Mouse (Mus musculus) midbrain, embryonic 14.5 days (tissue): ENCODE data around the gene Atp10a. TPM values are rescaled to one million over a fixed set of nuclear protein-coding genes. Genes with fewer than 3 reads are reported as not detected.
A peak's percentile ranks its signal among the peaks of the same experiment; 100 is the strongest.

Source experiments
- ATAC-seq: fragments of 200-750 bp; cut with Nextera tagmentation; 2 replicates; pipeline ENCODE4 v1.8.0; 2017; ENCODE audit warnings: moderate number of reproducible peaks, moderate library complexity; ENCODE audit not compliant: low FRiP score, low TSS enrichment
- DNase-seq: peaks from one replicate; pipeline ENCODE4 v3.0.0-alpha.2; 2015
- H3K27ac ChIP-seq: fragments of 300-500 bp; sonication (generic); replicated peaks from 2 replicates; pipeline ENCODE4 v1.5.1; 2014; ENCODE audit warnings: mild to moderate bottlenecking, low read depth, low read length, moderate library complexity
- H3K27me3 ChIP-seq: fragments of 300-500 bp; sonication (generic); 2 replicates; pipeline ENCODE4 v1.6.1; 2014; ENCODE audit warnings: low read length, control low read depth, mixed read lengths; ENCODE audit not compliant: control insufficient read depth, insufficient read depth
- H3K36me3 ChIP-seq: fragments of 300-500 bp; sonication (generic); 2 replicates; pipeline ENCODE4 v1.6.1; 2014; ENCODE audit warnings: low read length, control low read depth; ENCODE audit not compliant: control insufficient read depth, insufficient read depth
- H3K4me1 ChIP-seq: fragments of 300-500 bp; sonication (generic); 2 replicates; pipeline ENCODE4 v1.6.1; 2014; ENCODE audit warnings: mild to moderate bottlenecking, antibody characterized with exemption, low read length, control low read depth; ENCODE audit not compliant: control insufficient read depth, insufficient read depth
- H3K4me2 ChIP-seq: fragments of 300-500 bp; sonication (generic); 2 replicates; pipeline ENCODE4 v1.6.1; 2014; ENCODE audit warnings: mild to moderate bottlenecking, low read length, moderate library complexity
- H3K4me3 ChIP-seq: fragments of 300-500 bp; sonication (generic); replicated peaks from 2 replicates; pipeline ENCODE4 v1.5.1; 2014; ENCODE audit warnings: low read depth, low read length
- H3K9ac ChIP-seq: fragments of 300-500 bp; sonication (generic); replicated peaks from 2 replicates; pipeline ENCODE4 v1.6.1; 2014; ENCODE audit warnings: mild to moderate bottlenecking, low read length, moderate library complexity
- H3K9me3 ChIP-seq: fragments of 300-500 bp; sonication (generic); 2 replicates; pipeline ENCODE4 v1.6.1; 2016; ENCODE audit warnings: low read length, control low read depth, mixed read lengths; ENCODE audit not compliant: control insufficient read depth
- WGBS: fragments of 180-500 bp; shearing (Covaris S2); extraction: QIAGEN DNeasy Blood & Tissue Kit; methylation state at CpG from one replicate; pipeline ENCODE4 v1.1.7; 2014; 5-methylcytosine and 5-hydroxymethylcytosine counted together
- polyA plus RNA-seq: library from polyadenylated mRNA; unstranded; fragments of >200 nt; fragmentation: Nextera tagmentation; extraction: Ambion mirVana; gene quantifications from 2 replicates; pipeline ENCODE4 v1.2.1, GENCODE M21; 2014

Atp10a gene
- polyA plus RNA-seq, 1 experiment from 2014 or later = 1.1 TPM

DNA sequence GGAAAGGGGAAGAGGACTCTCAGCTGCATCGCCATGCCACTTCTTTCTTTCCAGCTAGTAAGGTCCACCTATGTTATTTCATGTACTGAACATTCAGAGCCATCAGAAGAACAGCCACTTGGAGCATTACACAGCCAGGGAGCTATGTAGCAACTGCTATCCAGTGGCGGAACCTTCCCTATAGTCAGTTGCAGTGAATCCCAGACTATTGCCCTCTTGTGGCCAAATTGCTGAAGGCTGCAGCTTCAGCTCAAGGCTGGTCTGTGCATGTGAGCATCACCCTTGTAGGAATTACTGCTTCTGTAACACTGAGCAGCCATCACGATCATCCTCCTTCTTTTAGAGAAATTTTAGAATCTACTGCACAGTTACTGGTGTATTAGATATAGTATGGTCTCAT, 114.3 kb downstream of the Atp10a start:
- Histone ChIP-seq H3K9me3 (no peaks in the 10 kb centered on the region), H3K4me1 (no peaks in the 10 kb centered on the region), H3K9ac (no peak overlapping the region), H3K36me3 (no peaks in the 10 kb centered on the region), H3K4me2 (no peak overlapping the region), H3K27me3 (no peaks in the 10 kb centered on the region), H3K4me3 (no peak overlapping the region), H3K27ac (no peak overlapping the region)
- 73% methylated on average over 3 of the region's 3 CpGs for WGBS
- DNase-seq (peak; percentile 77), ATAC-seq (no peak)

DNA sequence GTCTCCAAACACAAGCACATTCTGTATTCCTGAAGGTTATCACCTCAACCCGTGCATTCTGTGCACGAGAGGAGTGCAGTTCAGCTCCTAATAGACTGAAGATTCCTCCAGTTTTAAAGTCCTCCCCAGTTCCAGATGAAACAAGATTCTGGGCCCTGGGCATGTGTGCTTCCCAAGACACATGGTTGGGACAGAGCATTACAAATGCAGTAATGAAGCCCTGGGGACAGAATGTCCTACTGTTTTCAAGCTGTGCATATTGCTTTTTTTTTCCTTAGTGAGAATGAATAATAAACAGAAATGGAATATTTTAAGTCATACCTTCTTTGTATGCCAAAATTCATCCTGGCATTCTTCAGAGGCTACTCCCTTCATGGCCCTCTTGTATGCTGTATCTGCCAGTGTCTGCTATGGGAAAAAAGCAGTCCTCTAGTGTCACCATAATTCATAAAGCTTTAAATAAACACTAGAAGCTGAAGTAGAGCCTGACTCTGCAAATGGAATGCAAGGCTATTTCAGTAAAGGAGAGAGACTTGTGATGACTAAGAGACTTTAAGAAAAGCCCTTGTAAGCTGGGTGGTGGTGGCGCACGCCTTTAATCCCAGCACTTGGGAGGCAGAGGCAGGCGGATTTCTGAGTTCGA, 116.2 kb downstream of the Atp10a start:
- Histone ChIP-seq H3K9me3 (no peaks in the 10 kb centered on the region), H3K9ac (no peak overlapping the region), H3K36me3 (no peaks in the 10 kb centered on the region), H3K4me1 (no peaks in the 10 kb centered on the region), H3K4me3 (no peak overlapping the region), H3K27me3 (no peaks in the 10 kb centered on the region), H3K27ac (no peak overlapping the region), H3K4me2 (no peak overlapping the region)
- ATAC-seq (no peak), DNase-seq (no peak)
- WGBS = 93% methylated on average over 6 of the region's 6 CpGs

DNA sequence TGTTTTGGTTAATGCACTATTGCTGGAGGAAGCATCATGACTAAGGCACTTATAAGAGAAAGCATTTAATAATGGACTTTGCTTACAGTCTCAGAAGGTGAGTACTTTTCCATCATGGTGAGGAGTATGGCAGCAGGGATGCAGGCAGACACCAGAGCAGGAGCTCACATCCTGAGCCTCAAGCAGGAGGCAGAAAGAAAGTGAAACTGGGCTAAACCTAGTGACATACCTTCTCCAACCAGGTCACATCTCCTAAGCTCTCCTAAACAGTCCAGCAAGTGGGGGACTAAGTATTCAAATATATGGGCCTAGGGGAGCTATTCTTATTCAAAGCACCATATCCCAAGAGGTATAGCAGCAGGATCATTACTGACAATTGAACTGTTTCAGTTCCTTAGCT, 123.2 kb downstream of the Atp10a start:
- no peaks in the 10 kb centered on the region for H3K36me3 ChIP-seq
- no peak overlapping the region for H3K9ac ChIP-seq
- DNase-seq = no peak
- ATAC-seq = no peak
- H3K4me2 ChIP-seq = no peak overlapping the region
- no peaks in the 10 kb centered on the region for H3K9me3 ChIP-seq
- H3K4me1 ChIP-seq = no peaks in the 10 kb centered on the region
- no peaks in the 10 kb centered on the region for H3K27me3 ChIP-seq
- no peak overlapping the region for H3K27ac ChIP-seq
- no peak overlapping the region for H3K4me3 ChIP-seq

DNA sequence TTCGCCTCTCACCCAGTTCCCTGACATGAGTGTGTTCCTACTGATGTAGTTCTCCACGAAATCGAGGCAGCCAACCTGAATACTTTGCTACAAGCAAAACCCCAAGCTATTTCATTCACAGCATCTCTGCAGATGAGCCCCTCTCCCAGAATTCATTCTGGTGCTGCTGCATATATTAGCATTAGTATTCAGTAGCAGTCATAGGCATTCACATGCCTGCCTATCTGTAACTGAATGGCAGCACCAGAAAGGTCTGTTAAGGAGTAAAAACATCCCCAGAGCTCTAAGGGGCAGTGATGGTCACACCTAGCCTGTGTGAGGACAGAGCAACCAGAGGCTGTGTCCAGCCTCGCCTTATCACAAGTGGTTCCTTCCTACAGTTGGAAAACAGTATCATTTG, 131.0 kb downstream of the Atp10a start:
- ATAC-seq = peak; percentile 79
- H3K27ac ChIP-seq = peak overlapping the region; percentile 58
- WGBS = 37% methylated on average over 4 of the region's 4 CpGs

DNA sequence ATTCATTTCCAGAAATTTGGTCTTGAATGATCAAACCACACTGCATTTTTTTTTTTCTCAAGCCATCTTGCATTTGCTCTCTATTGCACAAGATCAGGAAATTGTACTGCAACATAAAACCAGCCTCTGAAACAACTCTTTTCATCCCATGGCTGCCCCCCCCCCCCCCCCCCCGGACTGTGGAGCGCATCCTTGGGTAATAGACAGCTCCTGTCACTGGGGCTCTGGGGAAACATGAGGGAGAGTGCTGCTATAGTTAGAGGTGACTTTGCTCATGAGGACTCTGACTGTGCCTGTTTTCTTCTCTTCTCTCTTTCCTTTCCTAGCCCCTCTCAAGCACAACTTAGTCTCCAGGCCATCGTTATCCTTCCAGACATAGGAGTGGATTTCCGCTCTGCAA, 131.6 kb downstream of the Atp10a start:
- ATAC-seq (no peak), DNase-seq (peak; percentile 31)
- WGBS = 32% methylated on average over 4 of the region's 4 CpGs
- Histone ChIP-seq H3K9ac (no peak overlapping the region), H3K4me1 (peaks cover 34% of the 10 kb centered on the region), H3K9me3 (no peaks in the 10 kb centered on the region), H3K27ac (peak overlapping the region; percentile 70), H3K36me3 (no peaks in the 10 kb centered on the region), H3K4me2 (no peak overlapping the region), H3K27me3 (no peaks in the 10 kb centered on the region), H3K4me3 (no peak overlapping the region)

More for the DNA sequence above, 131.0 kb downstream of the Atp10a start:
- Histone ChIP-seq H3K4me1 (peaks cover 34% of the 10 kb centered on the region), H3K9ac (no peak overlapping the region), H3K4me3 (no peak overlapping the region), H3K4me2 (no peak overlapping the region), H3K36me3 (no peaks in the 10 kb centered on the region), H3K9me3 (no peaks in the 10 kb centered on the region), H3K27me3 (no peaks in the 10 kb centered on the region)
- peak; percentile 80 for DNase-seq

DNA sequence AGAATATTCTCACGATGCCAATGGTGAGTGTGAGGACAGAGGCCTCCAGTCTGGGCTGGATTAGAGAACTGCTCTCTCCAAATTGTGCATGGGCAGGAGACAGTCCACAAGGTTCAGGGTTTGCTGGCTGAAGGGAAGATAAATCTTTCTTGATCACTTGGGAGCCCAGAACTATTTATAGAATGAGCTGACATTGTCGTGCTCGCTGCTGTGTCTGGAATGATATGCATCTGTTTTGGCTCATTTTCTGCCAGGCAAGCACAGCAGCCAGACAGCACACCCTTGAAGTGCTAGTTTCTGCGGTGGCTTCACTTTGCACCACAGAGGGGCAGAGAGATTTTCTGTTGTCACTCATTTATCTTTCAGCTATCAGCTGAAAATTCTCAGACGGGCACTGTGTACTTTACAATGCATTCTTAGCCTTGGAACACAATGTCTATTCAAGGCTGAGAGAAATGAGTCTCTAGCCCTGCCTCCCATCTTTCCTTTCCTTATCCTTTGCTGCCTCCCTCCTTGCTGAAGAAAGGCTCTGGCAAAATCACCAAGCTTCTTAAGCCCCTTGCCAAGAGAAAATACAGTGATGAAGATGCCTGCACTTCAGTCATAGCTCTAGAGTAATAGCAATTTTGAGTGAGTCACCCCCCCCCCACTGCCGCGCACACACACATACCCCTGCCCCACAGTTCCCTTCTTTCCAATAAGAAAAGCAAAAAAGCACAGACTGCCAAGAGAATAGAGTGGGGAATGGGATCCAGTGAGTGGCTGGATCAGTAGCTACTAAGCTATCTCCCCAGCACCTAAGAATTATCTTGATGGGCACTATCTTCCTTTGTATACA, 132.7 kb downstream of the Atp10a start:
- no peaks in the 10 kb centered on the region for H3K9me3 ChIP-seq
- no peaks in the 10 kb centered on the region for H3K36me3 ChIP-seq

DNA sequence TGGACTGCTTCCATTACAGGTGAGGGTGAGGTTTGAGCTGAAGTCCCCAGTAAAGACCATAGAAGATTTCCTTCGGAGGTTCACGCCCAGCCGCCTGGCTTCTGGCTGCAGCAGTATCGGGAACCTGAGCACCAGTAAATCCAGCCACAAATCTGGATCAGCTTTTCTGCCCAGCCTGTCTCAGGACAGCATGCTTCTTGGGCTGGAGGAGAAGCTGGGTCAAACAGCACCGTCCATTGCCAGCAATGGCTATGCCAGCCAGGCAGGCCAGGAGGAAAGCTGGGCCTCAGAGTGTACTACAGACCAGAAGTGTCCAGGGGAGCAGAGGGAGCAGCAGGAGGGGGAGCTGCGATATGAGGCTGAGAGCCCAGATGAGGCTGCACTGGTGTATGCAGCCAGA, 141.3 kb downstream of the Atp10a start:
- H3K4me2 ChIP-seq = no peak overlapping the region
- no peak overlapping the region for H3K27ac ChIP-seq
- WGBS = 94% methylated on average over 6 of the region's 6 CpGs
- no peak overlapping the region for H3K9ac ChIP-seq
- no peaks in the 10 kb centered on the region for H3K4me1 ChIP-seq
- no peaks in the 10 kb centered on the region for H3K9me3 ChIP-seq
- ATAC-seq (no peak), DNase-seq (no peak)
- no peak overlapping the region for H3K4me3 ChIP-seq
- no peaks in the 10 kb centered on the region for H3K36me3 ChIP-seq
- H3K27me3 ChIP-seq = no peaks in the 10 kb centered on the region

More for the DNA sequence above, 132.7 kb downstream of the Atp10a start:
- Histone ChIP-seq H3K4me2 (no peak overlapping the region), H3K27ac (peak overlapping the region; percentile 70), H3K27me3 (no peaks in the 10 kb centered on the region), H3K9ac (no peak overlapping the region), H3K4me1 (peaks cover 34% of the 10 kb centered on the region), H3K4me3 (no peak overlapping the region)
- ATAC-seq (peak; percentile 35; the same call in 1 of the 2 replicates), DNase-seq (peak; percentile 53)
- WGBS = 42% methylated on average over 7 of the region's 7 CpGs

DNA sequence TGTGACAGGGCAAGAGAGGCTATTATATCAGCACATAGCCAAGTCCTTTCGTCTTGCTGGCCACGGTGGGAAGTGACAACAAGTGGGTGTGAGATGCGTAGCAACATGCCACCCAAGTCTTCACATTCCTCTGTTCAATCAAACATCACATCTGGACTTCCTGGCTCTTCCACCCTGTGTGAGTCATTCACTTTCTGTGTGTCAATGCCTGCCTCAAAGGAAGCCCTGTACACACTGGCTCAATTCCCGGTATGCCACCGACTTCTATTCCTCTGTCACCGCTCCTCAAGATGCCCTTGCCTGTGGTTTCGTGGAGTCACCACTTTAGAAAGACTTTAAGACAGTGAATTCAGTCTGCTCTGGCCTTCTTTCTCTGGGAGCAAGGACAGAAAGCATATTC, 144.9 kb downstream of the Atp10a start:
- no peaks in the 10 kb centered on the region for H3K9me3 ChIP-seq
- H3K36me3 ChIP-seq = no peaks in the 10 kb centered on the region
- no peak overlapping the region for H3K4me2 ChIP-seq
- no peak for DNase-seq
- ATAC-seq = no peak
- WGBS = 86% methylated on average over 7 of the region's 7 CpGs
- H3K27me3 ChIP-seq = no peaks in the 10 kb centered on the region
- no peak overlapping the region for H3K4me3 ChIP-seq
- H3K27ac ChIP-seq = no peak overlapping the region
- no peaks in the 10 kb centered on the region for H3K4me1 ChIP-seq
- no peak overlapping the region for H3K9ac ChIP-seq

DNA sequence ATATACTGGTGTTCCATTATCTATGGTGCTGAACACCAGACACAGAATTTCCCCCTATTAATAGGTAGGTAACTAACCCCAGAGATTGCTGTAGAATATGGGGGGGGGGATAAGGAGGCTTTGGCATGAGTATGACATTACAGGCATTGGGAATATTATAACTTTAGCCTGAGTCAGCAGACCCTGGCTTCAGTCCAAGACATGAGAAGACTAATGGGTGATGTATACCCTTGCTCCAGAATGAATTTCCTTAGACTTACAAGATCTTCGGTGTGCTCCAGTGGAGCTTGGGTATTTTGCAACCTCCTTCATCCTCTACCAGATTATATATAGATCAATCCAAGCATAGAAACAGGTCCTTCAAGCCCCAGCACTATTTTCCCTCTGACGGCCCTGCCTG, 145.8 kb downstream of the Atp10a start:
- no peak overlapping the region for H3K9ac ChIP-seq
- no peaks in the 10 kb centered on the region for H3K9me3 ChIP-seq
- H3K27ac ChIP-seq = no peak overlapping the region
- H3K27me3 ChIP-seq = no peaks in the 10 kb centered on the region
- H3K4me1 ChIP-seq = no peaks in the 10 kb centered on the region
- H3K36me3 ChIP-seq = no peaks in the 10 kb centered on the region
- H3K4me2 ChIP-seq = no peak overlapping the region
- H3K4me3 ChIP-seq = no peak overlapping the region
- DNase-seq (no peak), ATAC-seq (no peak)
- WGBS = 98% methylated on average over 2 of the region's 2 CpGs
